Mouse (Mus musculus): ENCODE results near the gene Pdgfra. TPM values are rescaled to one million over a fixed set of nuclear protein-coding genes. Genes with fewer than 3 reads are reported as not detected.

The Pdgfra gene
- polyA plus RNA-seq, 1 experiment from 2014 or later, result 18.2 TPM

- Histone ChIP-seq H3K27ac (ENCODE audit: low read depth, low read length) (no peak overlapping the region), H3K4me1 (ENCODE audit: control insufficient read depth, insufficient read depth, low read length) (no peaks in the 10 kb centered on the region), H3K9me3 (ENCODE audit: control insufficient read depth, low read length) (no peaks in the 10 kb centered on the region), H3K4me3 (ENCODE audit: low read depth, low read length) (no peak overlapping the region), H3K4me2 (no peak overlapping the region), H3K27me3 (ENCODE audit: control insufficient read depth, insufficient read depth, low read length) (peaks cover 3% of the 10 kb centered on the region), H3K36me3 (ENCODE audit: control insufficient read depth, insufficient read depth, low read length) (no peaks in the 10 kb centered on the region), H3K9ac (ENCODE audit: low read length) (no peak overlapping the region)
- WGBS, result 87% methylated on average over 6 of the region's 6 CpGs
- ATAC-seq (ENCODE audit: low FRiP score) (no peak), DNase-seq (ENCODE audit: low spot score, missing footprints) (no peak)
These were observed 9.5 kb downstream of the Pdgfra start for GRCm38 (mm10) chr5:75161586-75161985.

GRCm38 (mm10) chr5:75163289-75163951 lies 11.3 kb downstream of the Pdgfra start:
- WGBS, result 86% methylated on average over 23 of the region's 23 CpGs
- no peaks in the 10 kb centered on the region; the same call in 1 of the 2 replicates for H3K27me3 ChIP-seq (ENCODE audit: control insufficient read depth, insufficient read depth, low read length)
- no peak overlapping the region for H3K4me2 ChIP-seq
- no peaks in the 10 kb centered on the region for H3K4me1 ChIP-seq (ENCODE audit: control insufficient read depth, insufficient read depth, low read length)
- H3K9ac ChIP-seq (ENCODE audit: low read length), result no peak overlapping the region
- H3K9me3 ChIP-seq (ENCODE audit: control insufficient read depth, low read length), result no peaks in the 10 kb centered on the region
- H3K4me3 ChIP-seq (ENCODE audit: low read depth, low read length), result no peak overlapping the region
- DNase-seq (ENCODE audit: low spot score, missing footprints) (no peak), ATAC-seq (ENCODE audit: low FRiP score) (no peak)
- no peak overlapping the region for H3K27ac ChIP-seq (ENCODE audit: low read depth, low read length)
- no peaks in the 10 kb centered on the region for H3K36me3 ChIP-seq (ENCODE audit: control insufficient read depth, insufficient read depth, low read length)

DNA sequence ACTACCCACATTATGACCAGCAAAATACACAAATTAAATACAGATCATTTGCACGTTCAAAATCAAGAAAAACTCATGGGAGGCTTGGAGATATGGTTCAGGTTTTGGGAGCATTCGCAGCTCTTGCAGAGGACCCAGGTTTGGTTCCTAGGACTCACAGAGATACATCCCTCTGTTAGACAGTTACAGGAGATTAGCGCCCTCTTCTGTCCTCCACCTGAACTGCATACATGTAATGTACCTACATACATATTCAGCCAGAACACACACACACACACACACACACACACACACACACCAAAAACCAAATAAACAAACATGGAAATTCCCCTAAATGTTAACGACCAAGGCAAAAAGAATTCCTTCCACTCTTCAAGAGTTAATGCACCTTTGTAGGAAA lies 12.6 kb downstream of the Pdgfra start:
- Histone ChIP-seq H3K4me3 (ENCODE audit: low read depth, low read length) (no peak overlapping the region), H3K9me3 (ENCODE audit: control insufficient read depth, low read length) (no peaks in the 10 kb centered on the region), H3K27ac (ENCODE audit: low read depth, low read length) (no peak overlapping the region), H3K27me3 (ENCODE audit: control insufficient read depth, insufficient read depth, low read length) (no peaks in the 10 kb centered on the region; the same call in 1 of the 2 replicates), H3K4me1 (ENCODE audit: control insufficient read depth, insufficient read depth, low read length) (no peaks in the 10 kb centered on the region), H3K9ac (ENCODE audit: low read length) (no peak overlapping the region), H3K36me3 (ENCODE audit: control insufficient read depth, insufficient read depth, low read length) (no peaks in the 10 kb centered on the region), H3K4me2 (no peak overlapping the region)
- ATAC-seq (ENCODE audit: low FRiP score), result no peak
- 83% methylated on average over 4 of the region's 4 CpGs for WGBS
- DNase-seq (ENCODE audit: low spot score, missing footprints), result no peak

DNA sequence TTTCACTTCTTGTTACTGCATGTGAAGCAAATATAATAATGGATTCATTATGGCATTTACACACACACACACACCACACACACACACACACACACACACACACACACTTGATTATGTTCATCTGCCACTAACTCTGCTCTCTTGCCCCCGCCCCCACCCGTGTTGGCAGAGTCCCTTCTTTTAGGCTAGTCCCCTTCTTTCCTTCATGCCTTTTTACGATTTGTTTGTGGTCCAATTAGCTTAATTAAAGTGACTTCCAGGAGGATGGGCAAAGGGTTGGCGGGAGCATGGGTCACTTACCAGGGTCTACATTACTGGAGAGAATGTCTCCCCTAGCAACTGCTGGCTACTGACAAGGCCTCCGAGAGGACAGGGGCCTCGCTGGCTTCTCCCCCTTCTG lies 17.7 kb downstream of the Pdgfra start:
- no peaks in the 10 kb centered on the region for H3K4me1 ChIP-seq (ENCODE audit: control insufficient read depth, insufficient read depth, low read length)
- no peaks in the 10 kb centered on the region for H3K9me3 ChIP-seq (ENCODE audit: control insufficient read depth, low read length)
- H3K4me2 ChIP-seq, result no peak overlapping the region
- DNase-seq (ENCODE audit: low spot score, missing footprints) (no peak), ATAC-seq (ENCODE audit: low FRiP score) (no peak)
- H3K27me3 ChIP-seq (ENCODE audit: control insufficient read depth, insufficient read depth, low read length), result no peaks in the 10 kb centered on the region
- no peak overlapping the region for H3K27ac ChIP-seq (ENCODE audit: low read depth, low read length)
- 73% methylated on average over 6 of the region's 6 CpGs for WGBS
- no peak overlapping the region for H3K9ac ChIP-seq (ENCODE audit: low read length)
- no peaks in the 10 kb centered on the region for H3K36me3 ChIP-seq (ENCODE audit: control insufficient read depth, insufficient read depth, low read length)
- H3K4me3 ChIP-seq (ENCODE audit: low read depth, low read length), result no peak overlapping the region

- H3K4me2 ChIP-seq, result no peak overlapping the region
- no peak overlapping the region for H3K9ac ChIP-seq (ENCODE audit: low read length)
- no peaks in the 10 kb centered on the region for H3K9me3 ChIP-seq (ENCODE audit: control insufficient read depth, low read length)
- H3K4me1 ChIP-seq (ENCODE audit: control insufficient read depth, insufficient read depth, low read length), result no peaks in the 10 kb centered on the region
- H3K27me3 ChIP-seq (ENCODE audit: control insufficient read depth, insufficient read depth, low read length), result no peaks in the 10 kb centered on the region
- H3K4me3 ChIP-seq (ENCODE audit: low read depth, low read length), result no peak overlapping the region
- 87% methylated on average over 10 of the region's 10 CpGs for WGBS
- DNase-seq (ENCODE audit: low spot score, missing footprints) (no peak), ATAC-seq (ENCODE audit: low FRiP score) (no peak)
- no peak overlapping the region for H3K27ac ChIP-seq (ENCODE audit: low read depth, low read length)
- no peaks in the 10 kb centered on the region for H3K36me3 ChIP-seq (ENCODE audit: control insufficient read depth, insufficient read depth, low read length)
These were observed 19.8 kb downstream of the Pdgfra start for GRCm38 (mm10) chr5:75171859-75172258.

DNA sequence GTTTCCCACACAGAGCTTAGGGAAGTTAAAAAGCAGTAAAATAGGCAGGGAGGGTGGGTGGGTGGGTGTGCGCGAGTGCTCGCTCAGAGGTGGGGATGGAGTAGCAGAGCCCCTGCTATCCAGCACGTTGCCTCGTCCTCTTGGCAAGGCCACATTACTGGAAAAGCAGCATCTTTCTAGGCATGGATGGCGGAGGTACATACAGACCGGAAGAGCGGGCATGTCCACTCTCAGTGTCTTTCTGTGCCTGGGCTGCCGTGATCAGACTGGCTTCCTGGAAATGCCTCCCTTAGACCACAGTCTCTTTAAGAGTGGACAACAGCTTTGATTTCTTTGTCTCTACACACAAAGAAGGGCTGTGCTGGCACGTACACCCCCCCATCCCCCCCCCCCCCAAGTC lies 27.2 kb downstream of the Pdgfra start:
- ATAC-seq (ENCODE audit: low FRiP score), result no peak
- Histone ChIP-seq H3K4me2 (no peak overlapping the region), H3K9ac (ENCODE audit: low read length) (no peak overlapping the region), H3K27ac (ENCODE audit: low read depth, low read length) (no peak overlapping the region), H3K9me3 (ENCODE audit: control insufficient read depth, low read length) (no peaks in the 10 kb centered on the region), H3K27me3 (ENCODE audit: control insufficient read depth, insufficient read depth, low read length) (no peaks in the 10 kb centered on the region), H3K4me3 (ENCODE audit: low read depth, low read length) (no peak overlapping the region), H3K36me3 (ENCODE audit: control insufficient read depth, insufficient read depth, low read length) (no peaks in the 10 kb centered on the region), H3K4me1 (ENCODE audit: control insufficient read depth, insufficient read depth, low read length) (no peaks in the 10 kb centered on the region)
- 77% methylated on average over 10 of the region's 10 CpGs for WGBS
- DNase-seq (ENCODE audit: low spot score, missing footprints), result no peak

GRCm38 (mm10) chr5:75179726-75180290 lies 27.7 kb downstream of the Pdgfra start:
- Histone ChIP-seq H3K9me3 (ENCODE audit: control insufficient read depth, low read length) (no peaks in the 10 kb centered on the region), H3K9ac (ENCODE audit: low read length) (no peak overlapping the region), H3K4me3 (ENCODE audit: low read depth, low read length) (no peak overlapping the region), H3K4me1 (ENCODE audit: control insufficient read depth, insufficient read depth, low read length) (no peaks in the 10 kb centered on the region), H3K27me3 (ENCODE audit: control insufficient read depth, insufficient read depth, low read length) (no peaks in the 10 kb centered on the region), H3K36me3 (ENCODE audit: control insufficient read depth, insufficient read depth, low read length) (no peaks in the 10 kb centered on the region), H3K4me2 (no peak overlapping the region), H3K27ac (ENCODE audit: low read depth, low read length) (no peak overlapping the region)
- WGBS, result 86% methylated on average over 12 of the region's 12 CpGs
- ATAC-seq (ENCODE audit: low FRiP score) (no peak), DNase-seq (ENCODE audit: low spot score, missing footprints) (no peak)

- H3K4me3 ChIP-seq (ENCODE audit: low read depth, low read length), result no peak overlapping the region
- H3K9ac ChIP-seq (ENCODE audit: low read length), result no peak overlapping the region
- no peaks in the 10 kb centered on the region for H3K36me3 ChIP-seq (ENCODE audit: control insufficient read depth, insufficient read depth, low read length)
- no peak for DNase-seq (ENCODE audit: low spot score, missing footprints)
- no peak overlapping the region for H3K4me2 ChIP-seq
- ATAC-seq (ENCODE audit: low FRiP score), result no peak
- no peaks in the 10 kb centered on the region for H3K27me3 ChIP-seq (ENCODE audit: control insufficient read depth, insufficient read depth, low read length)
- H3K9me3 ChIP-seq (ENCODE audit: control insufficient read depth, low read length), result no peaks in the 10 kb centered on the region
- H3K4me1 ChIP-seq (ENCODE audit: control insufficient read depth, insufficient read depth, low read length), result no peaks in the 10 kb centered on the region
- 86% methylated on average over 6 of the region's 6 CpGs for WGBS
- no peak overlapping the region for H3K27ac ChIP-seq (ENCODE audit: low read depth, low read length)
These were observed 31.6 kb downstream of the Pdgfra start for GRCm38 (mm10) chr5:75183653-75184052.

- Histone ChIP-seq H3K4me1 (ENCODE audit: control insufficient read depth, insufficient read depth, low read length) (no peaks in the 10 kb centered on the region), H3K36me3 (ENCODE audit: control insufficient read depth, insufficient read depth, low read length) (no peaks in the 10 kb centered on the region), H3K27me3 (ENCODE audit: control insufficient read depth, insufficient read depth, low read length) (no peaks in the 10 kb centered on the region), H3K9ac (ENCODE audit: low read length) (no peak overlapping the region), H3K27ac (ENCODE audit: low read depth, low read length) (no peak overlapping the region), H3K9me3 (ENCODE audit: control insufficient read depth, low read length) (no peaks in the 10 kb centered on the region), H3K4me2 (no peak overlapping the region), H3K4me3 (ENCODE audit: low read depth, low read length) (no peak overlapping the region)
- 91% methylated on average over 5 of the region's 5 CpGs for WGBS
- ATAC-seq (ENCODE audit: low FRiP score) (no peak), DNase-seq (ENCODE audit: low spot score, missing footprints) (no peak)
These were observed 32.0 kb downstream of the Pdgfra start for GRCm38 (mm10) chr5:75184112-75184511.

All from midbrain, embryonic 11.5 days (tissue).